Mouse (Mus musculus) cerebellum, postnatal 10 days (tissue): Measurements from ENCODE around the gene Gm48551.

ENCODE experiments used
- DNase-seq, 2 experiments: peaks; one replicate each; pipeline ENCODE4 v3.0.0; 2021; ENCODE audit warnings: mixed read lengths in 2 of 2

Gm48551 gene

GRCm38 (mm10) chr10:81358209-81358608 is 26.1 kb upstream of the Gm48551 start:
- no peak for DNase-seq

GRCm38 (mm10) chr10:81358841-81359240 is 25.4 kb upstream of the Gm48551 start:
- DNase-seq: no peak

- no peak for DNase-seq
These were observed 23.5 kb upstream of the Gm48551 start for GRCm38 (mm10) chr10:81360721-81361120.

GRCm38 (mm10) chr10:81362336-81362949 is 21.8 kb upstream of the Gm48551 start:
- DNase-seq: no peak

- peak in 1 of 2 experiments; percentile 32 for DNase-seq
These were observed 20.6 kb upstream of the Gm48551 start for GRCm38 (mm10) chr10:81363436-81364346.

GRCm38 (mm10) chr10:81364666-81365065 is 19.6 kb upstream of the Gm48551 start:
- DNase-seq: peak; percentile 57

- peak in 1 of 2 experiments; percentile 56 for DNase-seq
These were observed 19.2 kb upstream of the Gm48551 start for GRCm38 (mm10) chr10:81365073-81365472.

- peak; percentile 37 to 38 for DNase-seq
These were observed 18.4 kb upstream of the Gm48551 start, which contains the start of gene 4930404N11Rik for GRCm38 (mm10) chr10:81365672-81366476. Gene 4930404N11Rik, minus strand, starts transcription at chr10:81365816.

- no peak for DNase-seq
These were observed 17.6 kb upstream of the Gm48551 start for GRCm38 (mm10) chr10:81366477-81367206.

GRCm38 (mm10) chr10:81367207-81367495 is 17.1 kb upstream of the Gm48551 start:
- DNase-seq: peak; percentile 49 to 61

GRCm38 (mm10) chr10:81375322-81375721 is 8.9 kb upstream of the Gm48551 start:
- no peak for DNase-seq

GRCm38 (mm10) chr10:81376561-81377361 is 7.5 kb upstream of the Gm48551 start:
- DNase-seq: peak in 1 of 2 experiments; percentile 39

GRCm38 (mm10) chr10:81377362-81377664 is 7.0 kb upstream of the Gm48551 start:
- peak in 1 of 2 experiments; percentile 4 for DNase-seq

- DNase-seq: no peak
These were observed 6.3 kb upstream of the Gm48551 start, which contains the start of gene Fzr1 for GRCm38 (mm10) chr10:81377793-81378552. Gene Fzr1, minus strand, starts transcription at chr10:81378516.

- peak; percentile 100 for DNase-seq
These were observed 5.6 kb upstream of the Gm48551 start for GRCm38 (mm10) chr10:81378553-81379182.

GRCm38 (mm10) chr10:81379183-81379553 is 5.1 kb upstream of the Gm48551 start:
- no peak for DNase-seq

GRCm38 (mm10) chr10:81379809-81380378 is 4.4 kb upstream of the Gm48551 start:
- DNase-seq: no peak

- peak in 1 of 2 experiments; percentile 52 for DNase-seq
These were observed 2.2 kb upstream of the Gm48551 start for GRCm38 (mm10) chr10:81382039-81382438.

- DNase-seq: no peak
These were observed 328 bp downstream of the Gm48551 start for GRCm38 (mm10) chr10:81384605-81384982.
